ENCODE assay signal across 27 mouse cellular contexts in the genomic region with DNA sequence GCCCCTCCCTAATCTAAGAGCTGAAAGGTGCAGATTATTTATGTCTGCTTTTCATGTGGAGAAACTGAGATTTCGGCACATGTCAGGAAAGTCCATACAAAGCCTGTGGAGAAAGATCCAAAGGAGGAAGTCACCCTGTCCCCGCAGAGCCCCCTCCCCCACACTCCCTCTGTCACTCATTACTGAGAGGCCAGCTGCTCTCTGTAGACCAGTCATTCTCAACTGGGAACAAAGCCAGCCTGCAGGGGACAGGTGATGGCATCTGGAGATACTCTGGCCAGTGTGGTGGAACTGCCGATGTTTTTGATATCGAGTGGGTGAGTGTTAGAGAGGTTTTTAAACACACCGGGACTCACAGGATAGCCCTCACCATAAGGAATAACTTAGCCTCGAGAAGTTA.
A peak's percentile ranks its signal among the peaks of the same experiment; 100 is the strongest.
DNase-seq lines count a peak whose midpoint lies in the region; ATAC-seq and TF ChIP-seq lines count a peak whose summit lies in the region.
"Had no signal": no experiment of that assay in that cellular context is flagged by ENCODE, and none has a peak within 500 bp of the region (broad histone marks: within the 10 kb centered on the region; RNA-seq: fewer than 3 reads in every experiment).

No protein-coding gene starts in this region.

- no peak overlapping the region for H3K27ac ChIP-seq in forebrain, embryonic 13.5 days
- H3K27ac ChIP-seq in forebrain, embryonic 16.5 days (ENCODE audit: low read length) = no peak overlapping the region
- H3K27ac ChIP-seq in kidney, embryonic 15.5 days = no peak overlapping the region
- no peak overlapping the region for H3K27ac ChIP-seq in midbrain, postnatal 0 days (ENCODE audit: low read depth, low read length)
- no peak overlapping the region for H3K27ac ChIP-seq in midbrain, embryonic 14.5 days (replicated peaks; ENCODE audit: low read depth, low read length)
- H3K27ac ChIP-seq: forebrain, embryonic 12.5 days; heart, adult 2 months; limb, embryonic 13.5 days; liver, embryonic 12.5 days; midbrain, embryonic 13.5 days; neural tube, embryonic 13.5 days; stomach, embryonic 15.5 days had no signal

- H3K9ac ChIP-seq in forebrain, embryonic 13.5 days = no peak overlapping the region
- no peak overlapping the region for H3K9ac ChIP-seq in forebrain, embryonic 16.5 days (replicated peaks; ENCODE audit: low read depth, low read length)
- no peak overlapping the region for H3K9ac ChIP-seq in kidney, embryonic 15.5 days
- no peak overlapping the region for H3K9ac ChIP-seq in midbrain, postnatal 0 days (replicated peaks; ENCODE audit: low read length, poor library complexity, severe bottlenecking)
- no peak overlapping the region for H3K9ac ChIP-seq in midbrain, embryonic 14.5 days (replicated peaks; ENCODE audit: low read length)
- H3K9ac ChIP-seq: forebrain, embryonic 12.5 days; limb, embryonic 13.5 days; liver, embryonic 12.5 days; midbrain, embryonic 13.5 days; neural tube, embryonic 13.5 days; stomach, embryonic 15.5 days had no signal

- peak; percentile 38; the same call in 1 of the 2 replicates for ATAC-seq in forebrain, embryonic 13.5 days
- ATAC-seq in forebrain, embryonic 16.5 days = no peak
- 0 out of 2 replicates have a peak, but pooled peaks have one; percentile 15 for ATAC-seq in kidney, embryonic 15.5 days (replicated peaks; ENCODE audit: low FRiP score)
- no peak for ATAC-seq in midbrain, postnatal 0 days (ENCODE audit: low FRiP score)
- ATAC-seq in midbrain, embryonic 14.5 days (ENCODE audit: low FRiP score, low TSS enrichment) = no peak
- ATAC-seq in megakaryocyte progenitor cell, adult 5-6 weeks (replicated peaks; ENCODE audit: poor library complexity) = no peak
- ATAC-seq: hindbrain, embryonic 16.5 days; intestine, embryonic 16.5 days; liver, embryonic 12.5 days; midbrain, embryonic 13.5 days had no signal

- H3K9me3 ChIP-seq in forebrain, embryonic 13.5 days (replicated peaks) = no peaks in the 10 kb centered on the region
- no peaks in the 10 kb centered on the region for H3K9me3 ChIP-seq in forebrain, embryonic 16.5 days (ENCODE audit: control insufficient read depth, low read length)
- H3K9me3 ChIP-seq in kidney, embryonic 15.5 days (replicated peaks) = no peaks in the 10 kb centered on the region
- no peaks in the 10 kb centered on the region for H3K9me3 ChIP-seq in midbrain, postnatal 0 days (ENCODE audit: low read length)
- H3K9me3 ChIP-seq in midbrain, embryonic 14.5 days (ENCODE audit: control insufficient read depth, low read length) = no peaks in the 10 kb centered on the region
- H3K9me3 ChIP-seq: forebrain, embryonic 12.5 days; limb, embryonic 13.5 days; liver, embryonic 12.5 days; midbrain, embryonic 13.5 days; neural tube, embryonic 13.5 days; stomach, embryonic 15.5 days had no signal

- TF ChIP-seq CTCF in midbrain, postnatal 0 days (IDR thresholded peaks at IDR 0.05) = no peak

- H3K4me1 ChIP-seq in forebrain, embryonic 13.5 days = peaks cover 6% of the 10 kb centered on the region; the same call in 1 of the 2 replicates
- H3K4me1 ChIP-seq in forebrain, embryonic 16.5 days (replicated peaks; ENCODE audit: control insufficient read depth, insufficient read depth, low read length) = no peaks in the 10 kb centered on the region
- H3K4me1 ChIP-seq in kidney, embryonic 15.5 days = 0 out of 2 replicates have a peak, but pooled peaks cover 3% of the 10 kb centered on the region
- H3K4me1 ChIP-seq in midbrain, postnatal 0 days (ENCODE audit: insufficient read depth, low read length) = 0 out of 2 replicates have a peak, but pooled peaks cover 5% of the 10 kb centered on the region
- no peaks in the 10 kb centered on the region for H3K4me1 ChIP-seq in midbrain, embryonic 14.5 days (ENCODE audit: control insufficient read depth, insufficient read depth, low read length)
- H3K4me1 ChIP-seq: liver, embryonic 12.5 days; megakaryocyte, embryonic 14.5 days; stomach, embryonic 15.5 days had no signal

- no peak overlapping the region for H3K4me3 ChIP-seq in forebrain, embryonic 13.5 days
- no peak overlapping the region for H3K4me3 ChIP-seq in forebrain, embryonic 16.5 days (replicated peaks; ENCODE audit: low read length)
- no peak overlapping the region for H3K4me3 ChIP-seq in kidney, embryonic 15.5 days (replicated peaks)
- H3K4me3 ChIP-seq in midbrain, postnatal 0 days (ENCODE audit: low read depth, low read length) = no peak overlapping the region
- no peak overlapping the region for H3K4me3 ChIP-seq in midbrain, embryonic 14.5 days (replicated peaks; ENCODE audit: low read depth, low read length)
- H3K4me3 ChIP-seq: erythroblast, embryonic 14.5 days; forebrain, embryonic 12.5 days; heart, adult 2 months; limb, embryonic 13.5 days; liver, embryonic 12.5 days; megakaryocyte, embryonic 14.5 days; midbrain, embryonic 13.5 days; neural tube, embryonic 13.5 days; stomach, embryonic 15.5 days had no signal

- no peak overlapping the region for H3K4me2 ChIP-seq in forebrain, embryonic 13.5 days
- no peak overlapping the region for H3K4me2 ChIP-seq in forebrain, embryonic 16.5 days (ENCODE audit: low read length)
- H3K4me2 ChIP-seq in kidney, embryonic 15.5 days = no peak overlapping the region
- H3K4me2 ChIP-seq in midbrain, postnatal 0 days (ENCODE audit: low read depth, low read length, poor library complexity, severe bottlenecking) = no peak overlapping the region
- no peak overlapping the region for H3K4me2 ChIP-seq in midbrain, embryonic 14.5 days (ENCODE audit: low read length)
- H3K4me2 ChIP-seq: forebrain, embryonic 12.5 days; limb, embryonic 13.5 days; liver, embryonic 12.5 days; midbrain, embryonic 13.5 days; neural tube, embryonic 13.5 days; stomach, embryonic 15.5 days had no signal

- DNase-seq in kidney, postnatal 25 days = no peak
- peak; percentile 46 for DNase-seq in midbrain, postnatal 0 days (ENCODE audit: low spot score)
- DNase-seq in midbrain, embryonic 14.5 days = no peak
- peak; percentile 32 for DNase-seq in retina, postnatal 1 day
- DNase-seq: adrenal gland, adult 2 months; B cell, adult 2 months; cerebellum, adult 8-10 months; gastrocnemius, postnatal 36 days; heart, adult 2 months; heart, postnatal 36 days; lung, adult 18-20 months; lung, postnatal 14 days; thymus, postnatal 25 days had no signal

- H3K36me3 ChIP-seq in forebrain, embryonic 13.5 days (ENCODE audit: poor library complexity, severe bottlenecking) = no peaks in the 10 kb centered on the region
- no peaks in the 10 kb centered on the region for H3K36me3 ChIP-seq in forebrain, embryonic 16.5 days (ENCODE audit: control insufficient read depth, insufficient read depth)
- no peaks in the 10 kb centered on the region for H3K36me3 ChIP-seq in kidney, embryonic 15.5 days
- H3K36me3 ChIP-seq in midbrain, postnatal 0 days (ENCODE audit: insufficient read depth, low read length) = no peaks in the 10 kb centered on the region
- H3K36me3 ChIP-seq in midbrain, embryonic 14.5 days (ENCODE audit: control insufficient read depth, insufficient read depth, low read length) = no peaks in the 10 kb centered on the region
- H3K36me3 ChIP-seq: forebrain, embryonic 12.5 days; limb, embryonic 13.5 days; liver, embryonic 12.5 days; midbrain, embryonic 13.5 days; neural tube, embryonic 13.5 days; stomach, embryonic 15.5 days had no signal

- 71% methylated on average over 6 of the region's 6 CpGs for WGBS in forebrain, embryonic 13.5 days
- WGBS in forebrain, embryonic 16.5 days = 67% methylated on average over 6 of the region's 6 CpGs
- WGBS in kidney, embryonic 15.5 days = 70% methylated on average over 6 of the region's 6 CpGs
- WGBS in midbrain, postnatal 0 days = 71% methylated on average over 6 of the region's 6 CpGs
- 79% methylated on average over 6 of the region's 6 CpGs for WGBS in midbrain, embryonic 14.5 days

- H3K27me3 ChIP-seq in forebrain, embryonic 13.5 days = no peaks in the 10 kb centered on the region
- H3K27me3 ChIP-seq in forebrain, embryonic 16.5 days (replicated peaks; ENCODE audit: control insufficient read depth, insufficient read depth, low read length) = no peaks in the 10 kb centered on the region
- H3K27me3 ChIP-seq in kidney, embryonic 15.5 days = no peaks in the 10 kb centered on the region
- no peaks in the 10 kb centered on the region for H3K27me3 ChIP-seq in midbrain, postnatal 0 days (ENCODE audit: insufficient read depth, low read length)
- H3K27me3 ChIP-seq in midbrain, embryonic 14.5 days (ENCODE audit: control insufficient read depth, insufficient read depth, low read length) = no peaks in the 10 kb centered on the region
- H3K27me3 ChIP-seq: forebrain, embryonic 12.5 days; liver, embryonic 12.5 days; megakaryocyte, embryonic 14.5 days; midbrain, embryonic 13.5 days; neural tube, embryonic 13.5 days; stomach, embryonic 15.5 days had no signal

Comparison
In these comparisons a context has a peak if more than half of its experiments do, and no peak if none do; other contexts are left out.
1. ATAC-seq: peak in forebrain, embryonic 13.5 days (single experiment) and kidney, embryonic 15.5 days (single experiment); none in forebrain, embryonic 16.5 days (single experiment), midbrain, postnatal 0 days (single experiment), midbrain, embryonic 14.5 days (single experiment) and megakaryocyte progenitor cell, adult 5-6 weeks (single experiment).
2. DNase-seq: peak in midbrain, postnatal 0 days (single experiment) and retina, postnatal 1 day (single experiment); none in kidney, postnatal 25 days (0 of 2) and midbrain, embryonic 14.5 days (single experiment).